Mouse (Mus musculus) CH12.LX (cell line): Measurements from ENCODE around the gene Golim4. TPM values are rescaled to one million over a fixed set of nuclear protein-coding genes. Genes with fewer than 3 reads are reported as not detected.

Experiments used
- DNase-seq: peaks from one replicate; pipeline ENCODE4 v3.0.0-alpha.2; 2013; ENCODE audit errors: extremely low read depth
- H3K27ac ChIP-seq: 2 replicates; pipeline ENCODE4 v1.5.1; 2012; ENCODE audit warnings: low read depth, mild to moderate bottlenecking, control low read depth, moderate library complexity; ENCODE audit not compliant: insufficient read depth
- H3K27me3 ChIP-seq: replicated peaks from 2 replicates; pipeline ENCODE3; 2012; ENCODE audit warnings: inconsistent platforms
- H3K36me3 ChIP-seq, 2 experiments: replicated peaks in 1 of 2; 2 replicates each; pipeline versions ENCODE3 to v1.6.1; 2012; ENCODE audit warnings: inconsistent platforms in 1 of 2, low read length in 1 of 2, mild to moderate bottlenecking in 1 of 2, mixed read lengths in 1 of 2, moderate library complexity in 1 of 2; ENCODE audit not compliant: control insufficient read depth in 1 of 2, insufficient read depth in 1 of 2
- H3K4me1 ChIP-seq, 2 experiments: 2 replicates each; pipeline ENCODE4 v1.6.1; 2012; ENCODE audit warnings: inconsistent platforms in 1 of 2, moderate library complexity in 1 of 2; ENCODE audit not compliant: insufficient read depth in 2 of 2, control insufficient read depth in 1 of 2
- H3K4me2 ChIP-seq: 2 replicates; pipeline ENCODE4 v1.6.1; 2012; ENCODE audit warnings: low read depth, mild to moderate bottlenecking, control low read depth; ENCODE audit not compliant: poor library complexity, insufficient read depth, severe bottlenecking
- H3K4me3 ChIP-seq, 3 experiments: fragments of 150-350 bp in 1 of 3; sonication (generic) in 1 of 3; replicated peaks in 1 of 3; 2 replicates each; pipeline versions ENCODE3 to v1.5.1; 2011 to 2012; ENCODE audit warnings: low read depth in 2 of 3, low read length in 2 of 3, mild to moderate bottlenecking in 2 of 3, moderate library complexity in 2 of 3, control low read depth in 1 of 3, improper control_type of control experiment in 1 of 3, inconsistent platforms in 1 of 3, mixed read lengths in 1 of 3; ENCODE audit not compliant: poor library complexity in 1 of 3
- H3K79me2 ChIP-seq: replicated peaks from 2 replicates; pipeline ENCODE4 v1.6.1; 2012; ENCODE audit warnings: mild to moderate bottlenecking, moderate library complexity; ENCODE audit not compliant: control insufficient read depth, poor library complexity, insufficient read depth, severe bottlenecking; ENCODE audit errors: extremely low read depth
- H3K9ac ChIP-seq: 2 replicates; pipeline ENCODE4 v1.6.1; 2012; ENCODE audit warnings: low read depth, mild to moderate bottlenecking, control low read depth, moderate library complexity; ENCODE audit not compliant: insufficient read depth
- H3K9me3 ChIP-seq: replicated peaks from 2 replicates; pipeline ENCODE3; 2012; ENCODE audit warnings: low read length, inconsistent platforms, mixed read lengths
- BHLHE40 ChIP-seq: IDR thresholded peaks from 2 replicates; pipeline ENCODE4 v1.6.1; 2011; ENCODE audit warnings: mild to moderate bottlenecking, low read depth, low read length, improper control_type of control experiment
- CHD1 ChIP-seq: IDR thresholded peaks from 2 replicates; pipeline ENCODE4 v1.6.1; 2012; ENCODE audit warnings: low read depth, low read length, improper control_type of control experiment, inconsistent platforms
- CHD2 ChIP-seq: IDR thresholded peaks from 2 replicates; pipeline ENCODE4 v1.6.1; 2011; ENCODE audit warnings: low read length, improper control_type of control experiment
- CTCF ChIP-seq, 2 experiments: IDR thresholded peaks in 1 of 2; conservative IDR thresholded peaks in 1 of 2; 2 replicates each; pipeline ENCODE4 v1.5.1; 2011 to 2012; ENCODE audit warnings: low read depth in 2 of 2, low read length in 2 of 2, improper control_type of control experiment in 1 of 2, inconsistent platforms in 1 of 2, mild to moderate bottlenecking in 1 of 2, moderate library complexity in 1 of 2
- E2F4 ChIP-seq: IDR thresholded peaks from 2 replicates; pipeline ENCODE4 v1.6.1; 2011; ENCODE audit warnings: low read depth, low read length, improper control_type of control experiment; ENCODE audit not compliant: insufficient replicate concordance
- ELF1 ChIP-seq: IDR thresholded peaks from 2 replicates; pipeline ENCODE4 v1.6.1; 2014; ENCODE audit warnings: low read depth, mild to moderate bottlenecking, inconsistent platforms, low read length, improper control_type of control experiment
- EP300 ChIP-seq: IDR thresholded peaks from 2 replicates; pipeline ENCODE4 v1.6.1; 2011; ENCODE audit warnings: low read length, improper control_type of control experiment
- ETS1 ChIP-seq: conservative IDR thresholded peaks from 2 replicates; pipeline ENCODE4 v1.6.1; 2012; ENCODE audit warnings: low read depth, mild to moderate bottlenecking, inconsistent platforms, low read length, improper control_type of control experiment, moderate library complexity
- GABPA ChIP-seq: IDR thresholded peaks from 2 replicates; pipeline ENCODE4 v1.6.1; 2012; ENCODE audit warnings: low read depth, low read length, improper control_type of control experiment, inconsistent platforms; ENCODE audit not compliant: insufficient replicate concordance
- HCFC1 ChIP-seq: IDR thresholded peaks from 2 replicates; pipeline ENCODE4 v1.6.1; 2012; ENCODE audit warnings: low read depth, mild to moderate bottlenecking, inconsistent platforms, low read length, improper control_type of control experiment
- JUN ChIP-seq: IDR thresholded peaks from 2 replicates; pipeline ENCODE4 v1.6.1; 2011; ENCODE audit warnings: low read depth, mild to moderate bottlenecking, low read length, improper control_type of control experiment, moderate library complexity; ENCODE audit not compliant: insufficient read depth
- JUND ChIP-seq: conservative IDR thresholded peaks from 2 replicates; pipeline ENCODE4 v1.6.1; 2011; ENCODE audit warnings: low read depth, low read length, improper control_type of control experiment
- KAT2A ChIP-seq: IDR thresholded peaks from 2 replicates; pipeline ENCODE4 v1.6.1; 2012; ENCODE audit warnings: low read length, improper control_type of control experiment, inconsistent platforms; ENCODE audit not compliant: insufficient replicate concordance
- MAFK ChIP-seq: IDR thresholded peaks from 2 replicates; pipeline ENCODE4 v1.6.1; 2011; ENCODE audit warnings: low read length, improper control_type of control experiment; ENCODE audit not compliant: insufficient replicate concordance
- MAX ChIP-seq: IDR thresholded peaks from 2 replicates; pipeline ENCODE4 v1.6.1; 2011; ENCODE audit warnings: low read length, improper control_type of control experiment
- MXI1 ChIP-seq: IDR thresholded peaks from 2 replicates; pipeline ENCODE4 v1.6.1; 2011; ENCODE audit warnings: mild to moderate bottlenecking, low read depth, low read length, improper control_type of control experiment
- MYC ChIP-seq: IDR thresholded peaks from 2 replicates; pipeline ENCODE4 v1.6.1; 2011; ENCODE audit warnings: low read depth, mild to moderate bottlenecking, improper control_type of control experiment, low read length
- PAX5 ChIP-seq: IDR thresholded peaks from 2 replicates; pipeline ENCODE4 v1.6.1; 2012; ENCODE audit warnings: low read length, inconsistent platforms, mixed read lengths
- POLR2A ChIP-seq: IDR thresholded peaks from 2 replicates; pipeline ENCODE4 v1.6.1; 2011; ENCODE audit warnings: low read depth, mild to moderate bottlenecking, improper control_type of control experiment, low read length
- POLR2AphosphoS2 ChIP-seq: IDR thresholded peaks from 2 replicates; pipeline ENCODE4 v1.6.1; 2011; ENCODE audit warnings: low read depth, low read length, improper control_type of control experiment
- RAD21 ChIP-seq: IDR thresholded peaks from 2 replicates; pipeline ENCODE4 v1.6.1; 2011; ENCODE audit warnings: low read depth, mild to moderate bottlenecking, low read length, improper control_type of control experiment, moderate library complexity
- SIN3A ChIP-seq: IDR thresholded peaks from 2 replicates; pipeline ENCODE4 v1.6.1; 2012; ENCODE audit warnings: low read length, improper control_type of control experiment, inconsistent platforms
- SMC3 ChIP-seq: IDR thresholded peaks from 2 replicates; pipeline ENCODE4 v1.6.1; 2011; ENCODE audit warnings: low read depth, low read length, improper control_type of control experiment
- UBTF ChIP-seq: IDR thresholded peaks from 2 replicates; pipeline ENCODE4 v1.6.1; 2012; ENCODE audit warnings: low read depth, mild to moderate bottlenecking, inconsistent platforms, low read length, improper control_type of control experiment, moderate library complexity
- ZMIZ1 ChIP-seq: IDR thresholded peaks from 2 replicates; pipeline ENCODE4 v1.6.1; 2012; ENCODE audit warnings: low read depth, mild to moderate bottlenecking, inconsistent platforms, low read length, improper control_type of control experiment
- dilution Hi-C: fragments of 300-500 bp; cut with MboI; formaldehyde crosslinking; loops from 2 replicates; pipeline ENCODE4 v1.14.3; 2020; ENCODE audit warnings: low sequenced_read_pairs; ENCODE audit not compliant: extremely low pct_unique_long_range_greater_than_20kb, extremely low pct_ligation_motif_present
- in situ Hi-C: fragments of 300-500 bp; cut with MboI; formaldehyde crosslinking; loops from 3 replicates; pipeline ENCODE4 v1.14.3; 2019; ENCODE audit warnings: low sequenced_read_pairs, low pct_ligation_motif_present, low pct_unique_long_range_greater_than_20kb, mixed read lengths
- polyA plus RNA-seq: library from polyadenylated mRNA; unstranded; fragments of >175 nt; gene quantifications from 2 replicates; pipeline ENCODE4 v1.2.1, GENCODE M21; 2012; ENCODE audit warnings: low read depth; ENCODE audit not compliant: insufficient read length
- total RNA-seq, 2 experiments: library from RNA; depleted of rRNA; stranded (reverse); fragments of 300-350 nt in 1 of 2; fragments of >200 nt in 1 of 2; gene quantifications; 2 replicates each; pipeline ENCODE4 v1.2.3; 2012 to 2014

Gene Golim4
- total and polyA plus RNA-seq, 3 experiments, result 0.04 to 0.16 TPM; not detected in 1

- H3K9me3 ChIP-seq, result no peaks in the 10 kb centered on the region
- H3K27me3 ChIP-seq, result no peaks in the 10 kb centered on the region
- TF ChIP-seq POLR2AphosphoS2, result no peak
- TF ChIP-seq JUND, result no peak
- no peak for TF ChIP-seq MXI1
- no peak for TF ChIP-seq HCFC1
- TF ChIP-seq ETS1, result no peak
- TF ChIP-seq JUN, result no peak
- TF ChIP-seq UBTF, result no peak
- TF ChIP-seq GABPA, result no peak
- no peak for TF ChIP-seq CTCF (conservative IDR thresholded peaks at IDR 0.05 in 1 of 2, IDR thresholded peaks at IDR 0.05 in 1 of 2; ENCODE audit: low read depth in 2 of 2, low read length in 2 of 2)
- no peak for TF ChIP-seq ZMIZ1
- TF ChIP-seq KAT2A, result no peak
- no peak for TF ChIP-seq MAX
- no peak for TF ChIP-seq POLR2A
- no peak for TF ChIP-seq SIN3A
- no peak for TF ChIP-seq BHLHE40
- no peak for TF ChIP-seq CHD2
- TF ChIP-seq PAX5, result no peak
- TF ChIP-seq, all 38 proteins: peak for 0
- Histone ChIP-seq H3K79me2 (no peaks in the 10 kb centered on the region), H3K36me3 (no peaks in the 10 kb centered on the region), H3K4me3 (no peak overlapping the region), H3K9ac (no peak overlapping the region), H3K4me1 (no peaks in the 10 kb centered on the region), H3K27ac (no peak overlapping the region), H3K4me2 (no peak overlapping the region)
- DNase-seq, result no peak
- dilution Hi-C loops (no loop called here), in situ Hi-C loops (no loop called here)
Measured at GRCm38 (mm10) chr3:75895075-75895474, 61.7 kb downstream of the Golim4 start.

- Histone ChIP-seq H3K27me3 (no peaks in the 10 kb centered on the region), H3K79me2 (no peaks in the 10 kb centered on the region), H3K27ac (no peak overlapping the region), H3K4me3 (no peak overlapping the region), H3K4me2 (no peak overlapping the region), H3K36me3 (no peaks in the 10 kb centered on the region), H3K9ac (no peak overlapping the region), H3K9me3 (no peaks in the 10 kb centered on the region), H3K4me1 (no peaks in the 10 kb centered on the region)
- DNase-seq, result no peak
- dilution Hi-C loops, result no loop called here
- in situ Hi-C loops, result no loop called here
- TF ChIP-seq EP300, result no peak
- no peak for TF ChIP-seq POLR2AphosphoS2
- TF ChIP-seq JUN, result no peak
- TF ChIP-seq ELF1, result no peak
- no peak for TF ChIP-seq CHD1
- TF ChIP-seq MYC, result no peak
- no peak for TF ChIP-seq GABPA
- TF ChIP-seq MAFK, result no peak
- no peak for TF ChIP-seq HCFC1
- TF ChIP-seq CTCF (conservative IDR thresholded peaks at IDR 0.05 in 1 of 2, IDR thresholded peaks at IDR 0.05 in 1 of 2; ENCODE audit: low read depth in 2 of 2, low read length in 2 of 2), result no peak
- TF ChIP-seq SMC3, result no peak
- TF ChIP-seq KAT2A, result no peak
- TF ChIP-seq E2F4, result no peak
- TF ChIP-seq MXI1, result no peak
- no peak for TF ChIP-seq RAD21
- TF ChIP-seq POLR2A, result no peak
Measured at GRCm38 (mm10) chr3:75891581-75891980, 65.2 kb downstream of the Golim4 start.
